Mouse (Mus musculus): Measurements from ENCODE around the gene Sumo2.
"Not testable (repeated sequence)": the region's sequence is repeated elsewhere in the genome, so short reads cannot be mapped to it uniquely, and the experiment has no call there.

Sumo2 gene

GRCm38 (mm10) chr11:115536038-115536681 is at the start of gene Sumo2:
Sumo2 (minus strand) TSS chr11:115536276.
- DNase-seq = peak; percentile 97

DNA sequence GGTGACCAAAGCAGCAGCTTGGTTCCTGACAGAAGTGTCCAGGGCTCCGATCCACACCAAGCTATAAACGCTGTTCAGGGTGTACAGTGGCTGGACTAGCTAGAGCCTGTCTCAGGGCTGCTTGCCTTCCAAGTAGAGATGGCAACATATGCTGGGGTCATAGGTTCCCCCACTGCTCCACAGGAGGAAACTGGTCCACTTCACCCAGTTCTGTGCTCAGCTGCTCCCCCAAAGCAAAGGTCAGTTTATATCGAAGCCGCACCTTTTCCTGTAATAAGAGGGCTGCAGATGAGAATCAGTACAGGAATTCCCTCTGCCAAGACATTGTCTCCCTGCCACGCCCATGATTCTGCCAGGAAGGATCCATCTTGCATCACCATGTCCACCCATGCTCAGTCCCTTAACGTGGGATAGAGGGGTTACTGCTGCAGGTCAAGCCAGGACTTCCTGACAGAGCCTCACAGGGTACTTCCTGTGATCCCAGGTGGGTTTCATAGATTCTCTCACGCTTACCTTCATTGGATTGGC is 49.6 kb upstream of the Sumo2 start:
- DNase-seq = no peak

DNA sequence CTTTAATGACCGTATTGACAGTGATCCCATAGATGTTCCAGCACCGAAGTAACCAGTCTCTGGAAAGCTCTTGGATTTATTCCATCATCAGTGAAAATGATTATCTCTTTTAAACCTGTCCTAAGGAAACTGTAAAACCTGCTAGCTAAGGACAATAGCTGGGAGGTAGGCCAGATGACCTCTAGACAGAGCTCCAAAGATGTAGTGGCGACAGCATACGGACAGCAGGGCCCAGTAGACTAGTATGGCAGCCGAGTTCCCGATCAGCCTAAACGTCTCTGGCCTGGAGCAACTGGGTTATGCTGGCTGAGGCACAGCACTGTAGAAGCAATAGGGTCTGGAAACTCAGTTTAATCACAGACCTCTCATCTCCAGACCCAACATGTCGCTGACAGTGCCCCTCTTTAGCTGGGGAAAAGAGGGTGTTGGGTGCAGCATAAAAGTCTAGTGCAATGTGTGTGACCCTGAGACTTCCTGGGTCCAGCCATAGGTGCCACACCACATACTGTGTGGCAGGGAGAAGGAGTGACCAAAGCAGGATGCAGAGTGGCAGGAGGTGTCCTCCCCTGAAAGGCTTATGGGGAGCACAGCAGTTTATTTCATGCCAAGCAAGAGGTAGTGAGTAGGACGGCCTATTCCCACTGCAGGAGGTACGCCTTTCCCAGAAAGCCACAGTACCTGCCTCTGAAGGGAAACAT is 48.4 kb upstream of the Sumo2 start:
- no peak for DNase-seq

DNA sequence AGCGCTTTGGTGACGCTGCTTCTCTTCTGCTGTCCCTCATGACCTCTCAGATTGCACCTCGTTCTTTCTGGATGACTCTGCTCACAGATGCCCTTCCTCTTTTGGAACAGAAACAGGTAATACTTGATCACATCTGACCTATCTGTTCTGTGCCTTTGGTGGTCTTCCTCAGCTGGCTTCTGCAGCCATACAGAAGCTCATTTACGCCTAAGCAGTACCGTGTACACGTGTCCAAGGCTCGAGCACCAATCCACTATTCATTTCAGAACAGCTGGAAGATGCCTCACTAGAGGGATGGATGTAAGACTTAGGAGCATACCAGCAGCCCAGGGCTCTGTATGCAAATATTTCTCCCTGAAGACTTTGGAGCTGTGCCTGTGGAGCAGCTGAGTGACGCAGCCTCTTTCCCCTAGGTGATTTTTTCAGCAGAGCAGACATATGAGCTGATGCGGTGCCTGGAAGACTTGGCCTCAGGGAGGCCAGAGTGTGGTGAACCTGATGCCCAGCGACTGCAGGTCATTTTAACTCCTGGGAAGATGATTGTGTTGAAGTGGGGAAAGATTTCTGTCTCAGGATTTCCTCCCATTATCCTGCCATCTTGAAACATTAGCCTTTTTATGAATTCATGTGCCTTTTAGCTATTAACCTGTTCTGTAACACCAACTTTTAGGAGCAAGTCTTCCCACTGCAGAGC is 47.0 kb upstream of the Sumo2 start:
- DNase-seq = no peak

GRCm38 (mm10) chr11:115579080-115579479 is 43.0 kb upstream of the Sumo2 start:
- no peak for DNase-seq

DNA sequence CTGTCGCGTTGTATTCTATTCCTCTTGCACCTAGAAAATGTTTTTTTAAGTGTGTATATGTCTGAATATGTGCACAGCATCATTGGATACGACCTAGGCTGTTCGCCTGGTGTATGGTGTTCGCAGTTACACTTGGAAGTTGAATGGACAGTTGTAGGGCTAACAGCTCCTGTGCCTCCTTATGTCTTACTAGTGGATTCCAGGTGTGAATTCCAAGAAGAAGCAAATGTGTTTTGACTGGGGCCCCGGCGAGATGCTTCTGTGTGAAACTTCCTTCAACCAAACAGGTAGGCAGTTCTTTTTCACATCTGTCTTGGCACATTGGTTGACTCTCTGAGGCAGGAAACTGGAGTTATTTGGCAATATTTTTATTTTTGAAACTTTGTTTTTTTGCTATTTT is 28.9 kb upstream of the Sumo2 start:
- DNase-seq = no peak

- peak; percentile 95 for DNase-seq
Measured at GRCm38 (mm10) chr11:115564064-115564809, 28.2 kb upstream of the Sumo2 start, which contains the start of gene Nup85. Nup85 (plus strand) TSS chr11:115564434.

DNA sequence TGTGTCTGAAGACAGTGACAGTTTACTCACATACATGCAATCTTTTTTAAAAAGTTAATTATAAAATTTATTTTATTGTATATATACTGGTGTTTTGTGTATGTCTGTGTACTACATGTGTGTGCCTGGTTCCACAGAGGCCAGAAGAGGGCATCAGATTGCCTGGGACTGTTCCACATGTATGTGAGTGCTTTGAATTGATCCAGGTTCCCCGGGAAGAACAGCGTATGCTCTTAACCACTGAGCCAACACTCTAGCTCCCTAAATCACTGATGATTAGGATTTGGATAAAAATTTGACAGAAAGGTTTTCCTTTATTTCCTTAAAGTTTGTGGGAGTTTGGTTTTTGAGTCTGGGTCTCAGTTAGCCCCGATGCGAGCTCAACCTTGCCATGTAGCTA is 27.3 kb upstream of the Sumo2 start:
- no peak for DNase-seq

DNA sequence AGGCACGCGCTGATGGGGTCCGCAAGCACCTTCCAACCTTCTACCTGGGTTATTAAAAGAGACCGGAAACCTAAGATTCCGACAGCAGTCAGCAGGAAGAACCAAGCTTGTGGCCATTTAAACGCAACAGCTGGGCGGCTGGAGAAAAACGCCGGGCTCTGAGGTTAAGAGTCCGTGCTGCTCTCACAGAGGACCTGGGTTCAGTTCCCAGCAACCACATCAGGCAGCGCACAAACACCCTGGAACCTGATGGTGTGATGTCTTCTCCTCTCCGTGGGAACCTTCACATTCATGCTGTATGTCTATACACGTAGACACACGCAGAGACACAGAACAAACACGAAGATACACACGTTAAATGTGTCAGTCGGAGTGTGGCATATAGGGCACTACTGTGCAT is 19.6 kb upstream of the Sumo2 start:
- no peak for DNase-seq

DNA sequence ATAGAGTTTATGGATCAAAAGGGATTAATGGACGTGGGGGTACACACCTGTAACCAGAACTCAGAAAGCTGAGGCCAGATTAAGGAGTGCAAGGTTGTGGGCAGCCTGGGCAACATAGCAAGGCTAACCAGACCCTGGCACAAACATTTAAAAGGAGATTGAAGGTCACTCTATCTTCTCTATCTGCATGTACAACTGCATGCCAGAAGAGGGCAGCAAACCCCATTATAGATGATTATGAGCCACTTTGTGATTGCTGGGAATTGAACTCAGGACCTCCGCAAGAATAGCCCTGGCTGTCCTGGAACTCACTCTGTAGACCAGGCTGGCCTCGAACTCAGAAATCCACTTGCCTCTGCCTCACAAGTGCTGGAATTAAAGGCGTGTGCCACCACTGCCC is 16.7 kb upstream of the Sumo2 start:
- DNase-seq = no peak

DNA sequence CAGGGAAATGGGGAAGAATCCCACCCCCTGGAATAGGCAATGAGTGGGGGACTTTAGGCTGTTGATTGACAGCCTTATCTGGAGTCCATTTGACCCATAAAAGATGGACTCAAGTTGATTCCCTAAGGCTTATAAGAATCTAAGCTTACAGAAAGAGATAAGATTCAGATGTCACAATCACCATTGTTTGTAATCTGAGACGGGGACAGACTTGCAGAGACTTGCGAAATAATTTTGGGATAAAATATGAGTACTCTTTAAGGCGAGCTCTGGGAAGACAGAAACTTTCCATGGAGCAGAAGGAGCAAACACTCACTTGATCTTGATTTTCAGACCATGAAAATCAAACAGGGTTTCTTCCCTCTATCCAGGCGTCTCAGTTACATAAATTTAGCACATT is 7.5 kb upstream of the Sumo2 start:
- DNase-seq = no peak

DNA sequence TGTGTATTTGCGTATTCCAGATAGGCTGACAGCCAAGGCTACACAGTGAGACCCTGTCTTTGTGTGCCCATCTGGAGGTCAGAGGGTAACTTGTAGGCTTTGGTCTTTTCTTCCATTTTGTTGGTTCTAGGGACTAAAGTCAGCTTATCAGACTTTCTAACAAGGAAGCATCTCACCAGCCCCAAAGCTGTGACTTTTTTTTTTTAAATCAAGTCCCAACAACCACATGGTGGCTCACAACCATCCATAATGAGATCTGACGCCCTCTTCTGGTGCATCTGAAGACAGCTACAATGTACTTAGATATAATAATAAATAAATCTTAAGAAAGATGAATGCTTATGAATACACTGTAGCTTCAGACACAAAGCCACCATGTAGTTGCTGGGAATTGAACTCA is 2.0 kb upstream of the Sumo2 start:
- DNase-seq = no peak

- peak; percentile 48 for DNase-seq
Measured at GRCm38 (mm10) chr11:115536856-115537568, 936 bp upstream of the Sumo2 start.

- DNase-seq = peak; percentile 63
Measured at GRCm38 (mm10) chr11:115535401-115536037, 557 bp downstream of the Sumo2 start.

- DNase-seq = no peak
Measured at GRCm38 (mm10) chr11:115534759-115535371, 1.2 kb downstream of the Sumo2 start.

DNA sequence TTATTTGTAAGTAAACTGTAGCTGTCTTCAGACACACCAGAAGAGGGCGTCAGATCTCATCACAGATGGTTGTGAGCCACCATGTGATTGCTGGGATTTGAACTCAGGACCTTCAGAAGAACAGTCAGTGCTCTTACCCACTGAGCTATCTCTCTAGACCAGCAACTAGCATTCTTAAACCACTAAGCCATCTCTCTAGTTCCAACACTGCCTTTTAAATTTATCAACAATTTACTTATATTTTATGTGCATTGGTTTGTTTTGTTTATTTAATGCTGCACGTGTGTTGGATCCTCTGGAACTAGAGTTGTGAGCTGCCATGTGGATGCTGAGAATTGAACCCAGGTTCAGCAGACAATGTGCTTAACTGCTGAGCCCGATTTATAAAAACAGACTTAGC is 9.6 kb downstream of the Sumo2 start:
- DNase-seq = not testable (repeated sequence)

GRCm38 (mm10) chr11:115522703-115523102 is 13.4 kb downstream of the Sumo2 start:
- DNase-seq = no peak

DNA sequence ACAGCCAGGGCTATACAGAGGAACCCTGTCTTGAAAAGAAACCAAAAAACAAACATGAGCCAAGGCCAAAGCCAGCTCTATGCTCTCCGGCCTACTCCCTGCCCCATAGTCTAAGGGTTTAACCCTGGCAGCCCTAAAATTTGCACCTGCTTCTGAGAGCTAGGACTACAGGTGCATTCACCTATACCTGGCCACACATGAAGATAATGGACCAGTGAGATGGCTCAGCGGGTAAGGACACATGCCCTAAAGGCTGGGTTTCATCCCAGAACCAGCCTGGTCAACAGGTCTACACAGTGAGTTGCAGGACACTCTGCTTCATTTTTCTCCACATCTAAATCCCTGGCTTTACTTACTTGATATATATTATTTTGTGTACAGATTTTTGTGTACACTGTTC is 13.8 kb downstream of the Sumo2 start:
- DNase-seq = no peak

DNA sequence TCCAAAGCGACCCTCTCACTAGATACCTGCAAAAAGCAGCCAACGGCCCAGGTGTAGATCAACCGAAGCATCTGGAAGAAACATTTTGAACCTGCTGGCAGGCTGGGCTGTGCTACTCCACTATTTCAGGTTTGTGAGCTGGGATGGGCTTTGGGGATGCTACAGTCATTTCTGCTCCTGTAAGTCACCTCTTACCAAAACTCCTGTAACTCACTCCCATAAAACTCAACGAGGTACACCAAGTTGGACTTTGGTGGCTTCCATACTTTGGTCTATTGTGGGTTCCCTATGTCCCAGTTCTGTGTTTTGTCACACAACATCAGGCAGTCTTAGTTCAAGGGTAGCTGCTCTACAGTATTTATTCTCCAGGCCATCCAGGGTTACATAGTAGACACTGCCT is 15.0 kb downstream of the Sumo2 start:
- DNase-seq = no peak

DNA sequence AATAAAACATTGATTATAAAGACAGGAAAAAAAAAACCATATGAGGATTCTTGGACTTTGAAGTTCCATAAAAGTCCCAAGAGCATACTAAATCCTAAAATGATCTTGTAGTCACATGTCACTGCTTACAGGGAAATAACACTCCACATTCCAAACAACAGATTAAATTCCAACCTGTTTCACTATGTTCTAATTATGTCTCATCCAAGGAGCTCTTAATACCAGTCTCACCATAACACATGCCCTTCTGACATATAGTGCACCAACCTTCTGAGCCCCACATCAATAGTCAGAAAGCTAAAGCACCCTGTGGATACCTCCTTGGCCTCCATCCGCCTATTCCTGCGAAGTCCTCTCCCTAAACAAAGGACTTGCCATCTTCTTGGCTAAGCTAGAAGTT is 15.9 kb downstream of the Sumo2 start:
- no peak for DNase-seq

DNA sequence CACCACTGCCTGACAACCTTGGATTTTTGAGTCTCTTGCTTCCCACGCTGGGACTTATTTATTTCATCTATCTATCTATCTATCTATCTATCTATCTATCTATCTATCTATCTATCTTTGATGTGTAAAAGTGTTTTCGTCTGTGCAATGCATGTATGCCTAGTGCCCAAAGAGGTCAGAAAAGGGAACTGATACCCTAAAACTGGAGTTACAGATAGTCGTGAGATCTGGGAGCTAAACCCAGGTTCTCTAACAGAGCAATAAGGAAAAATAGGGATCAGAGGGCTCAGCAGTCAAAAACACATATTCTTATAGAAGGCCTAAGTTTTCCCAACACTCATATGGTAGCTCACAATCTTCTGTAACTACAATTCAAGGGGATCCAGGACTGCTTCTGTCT is 16.5 kb downstream of the Sumo2 start:
- no peak for DNase-seq

All from right cerebral cortex, adult 18-20 months (tissue).